Mouse (Mus musculus) layer of hippocampus, adult 8-10 months (tissue): Measurements from ENCODE around the gene Tbccd1. TPM values are rescaled to one million over a fixed set of nuclear protein-coding genes. Genes with fewer than 3 reads are reported as not detected.

Experiments used
- DNase-seq, 2 experiments: peaks; one replicate each; pipeline ENCODE4 v3.0.0; 2022; ENCODE audit warnings: low spot score in 2 of 2
- total RNA-seq, 4 experiments: library from RNA; stranded (reverse); gene quantifications; 2 replicates each; pipeline ENCODE4 v1.2.4; 2022

Gene Tbccd1
- total RNA-seq, 4 experiments from 2014 or later = 12.5 to 15.4 (median 15.3) TPM

DNA sequence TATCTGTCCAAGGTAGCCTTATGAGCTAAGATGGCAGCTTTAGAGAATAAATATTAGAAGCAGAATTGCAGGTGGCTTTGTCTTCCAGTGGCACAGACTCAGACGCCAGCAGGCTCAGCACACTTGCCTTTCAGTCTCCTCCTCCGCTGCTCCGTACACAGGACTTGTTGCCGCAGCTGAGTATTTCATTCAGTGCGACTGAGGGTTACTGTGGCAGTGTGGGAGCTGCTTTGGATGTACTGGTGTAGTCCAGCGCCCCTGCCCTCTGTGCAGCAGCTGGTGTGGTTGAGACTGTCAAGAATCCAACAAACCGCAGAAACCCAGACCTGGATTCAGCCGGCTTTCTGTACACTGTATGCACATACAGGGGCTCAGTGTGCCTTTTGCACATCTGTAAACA lies 14.9 kb upstream of the Tbccd1 start:
- no peak for DNase-seq

GRCm38 (mm10) chr16:22856773-22857172 lies 696 bp downstream of the Tbccd1 start:
- no peak for DNase-seq

DNA sequence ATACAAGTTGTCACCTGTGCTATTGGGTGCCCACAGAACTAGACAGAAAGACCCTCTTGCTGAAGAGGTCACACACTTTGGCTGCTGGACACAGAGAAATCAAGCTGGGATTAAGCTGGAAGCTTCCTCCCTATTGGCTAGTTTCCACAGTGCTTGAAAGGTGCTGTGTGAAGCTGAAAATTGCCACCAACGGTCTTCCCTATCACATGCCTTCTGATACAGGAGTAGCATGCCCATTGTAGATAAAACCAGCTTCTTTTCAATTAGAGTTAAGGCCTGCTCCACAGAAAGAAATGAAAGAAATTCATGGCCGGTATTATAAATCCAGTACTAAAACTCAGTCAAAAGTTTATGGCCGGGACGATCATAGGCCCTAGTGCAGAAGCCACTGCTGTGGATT lies 4.8 kb downstream of the Tbccd1 start:
- DNase-seq = no peak

- DNase-seq = no peak
These were observed 9.1 kb downstream of the Tbccd1 start for GRCm38 (mm10) chr16:22848331-22848730.

GRCm38 (mm10) chr16:22847686-22848085 lies 9.8 kb downstream of the Tbccd1 start:
- no peak for DNase-seq

- no peak for DNase-seq
These were observed 12.0 kb downstream of the Tbccd1 start for GRCm38 (mm10) chr16:22845481-22845880.

DNA sequence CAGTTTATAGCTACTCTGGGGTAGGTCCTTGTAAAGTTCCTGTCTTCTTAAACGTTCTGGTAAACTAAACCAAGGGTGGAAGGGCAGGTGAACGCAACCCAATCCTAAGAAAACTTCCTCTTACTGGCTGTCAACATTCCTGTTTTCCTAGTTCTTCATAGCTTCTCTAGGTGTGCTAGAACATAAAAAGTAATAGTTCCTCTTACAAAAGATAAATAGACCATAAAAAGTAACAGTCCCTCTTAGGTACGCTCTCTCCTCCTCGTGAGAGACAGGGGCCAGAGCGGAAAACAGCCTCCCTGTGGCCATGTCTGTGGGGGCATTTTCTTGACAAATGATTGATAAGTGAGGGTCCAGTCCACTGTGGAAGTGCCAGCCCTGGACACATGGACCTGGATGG lies 12.6 kb downstream of the Tbccd1 start:
- DNase-seq = no peak

GRCm38 (mm10) chr16:22844061-22844801 lies 13.2 kb downstream of the Tbccd1 start:
- peak; percentile 72 for DNase-seq

GRCm38 (mm10) chr16:22842871-22843270 lies 14.6 kb downstream of the Tbccd1 start:
- no peak for DNase-seq

DNA sequence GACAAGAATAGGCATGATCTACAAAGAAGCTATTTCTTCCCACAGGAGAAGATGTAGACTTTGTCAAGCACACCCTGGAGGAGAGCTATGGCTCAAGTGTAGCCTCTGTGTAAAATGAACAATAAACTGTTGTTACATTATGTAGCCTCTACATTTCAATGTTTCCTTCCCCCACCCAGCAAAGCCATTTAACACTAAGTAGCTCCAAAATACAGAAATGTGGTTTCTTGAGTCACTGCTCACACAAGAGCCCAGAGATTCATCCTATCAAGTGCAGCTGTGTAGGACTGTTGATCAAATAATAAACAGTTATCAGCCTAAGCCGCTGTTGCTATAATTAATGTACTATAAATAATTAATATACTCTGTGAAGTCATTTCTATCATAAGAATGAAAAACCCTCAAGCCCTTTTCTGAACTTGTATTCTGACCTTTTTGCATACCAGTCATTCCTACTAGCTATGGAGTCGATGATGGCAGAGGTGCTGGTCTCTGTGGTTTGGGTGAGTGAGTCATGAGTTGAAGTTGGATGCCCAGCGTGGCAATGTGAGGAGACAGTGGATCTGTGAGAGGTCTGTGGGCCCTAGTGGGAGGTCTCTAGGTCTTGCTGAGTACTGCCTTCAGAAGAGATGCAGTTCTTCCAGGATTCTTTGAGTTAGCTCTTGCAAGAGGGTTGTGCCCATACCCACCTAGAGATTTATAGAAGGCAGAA lies 18.2 kb downstream of the Tbccd1 start:
- no peak for DNase-seq

- no peak for DNase-seq
These were observed 24.4 kb downstream of the Tbccd1 start for GRCm38 (mm10) chr16:22832932-22833525.

DNA sequence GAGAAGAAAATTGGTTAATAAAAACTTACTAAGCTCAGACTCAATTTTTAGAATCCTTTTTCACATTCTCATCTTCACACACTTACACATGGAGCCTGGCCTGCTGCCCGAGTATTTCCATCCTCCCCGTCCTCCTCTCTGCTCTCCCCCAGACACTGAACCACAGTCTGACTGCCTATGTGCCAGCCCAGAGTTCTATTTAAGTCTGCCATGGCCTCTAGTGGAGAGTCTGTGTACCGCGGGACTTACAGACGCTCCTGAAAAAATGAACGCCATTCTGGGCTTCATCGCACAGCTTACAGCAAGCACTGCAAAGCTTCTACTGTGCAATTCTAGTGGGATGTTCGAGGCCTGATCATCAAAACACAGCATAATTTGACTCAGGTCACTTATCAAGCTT lies 36.7 kb downstream of the Tbccd1 start:
- DNase-seq = peak in 1 of 2 experiments; percentile 50

GRCm38 (mm10) chr16:22811477-22811876 lies 46.0 kb downstream of the Tbccd1 start, which contains the start of gene Crygs:
Gene Crygs, minus strand, starts transcription at chr16:22811577.
- no peak for DNase-seq

DNA sequence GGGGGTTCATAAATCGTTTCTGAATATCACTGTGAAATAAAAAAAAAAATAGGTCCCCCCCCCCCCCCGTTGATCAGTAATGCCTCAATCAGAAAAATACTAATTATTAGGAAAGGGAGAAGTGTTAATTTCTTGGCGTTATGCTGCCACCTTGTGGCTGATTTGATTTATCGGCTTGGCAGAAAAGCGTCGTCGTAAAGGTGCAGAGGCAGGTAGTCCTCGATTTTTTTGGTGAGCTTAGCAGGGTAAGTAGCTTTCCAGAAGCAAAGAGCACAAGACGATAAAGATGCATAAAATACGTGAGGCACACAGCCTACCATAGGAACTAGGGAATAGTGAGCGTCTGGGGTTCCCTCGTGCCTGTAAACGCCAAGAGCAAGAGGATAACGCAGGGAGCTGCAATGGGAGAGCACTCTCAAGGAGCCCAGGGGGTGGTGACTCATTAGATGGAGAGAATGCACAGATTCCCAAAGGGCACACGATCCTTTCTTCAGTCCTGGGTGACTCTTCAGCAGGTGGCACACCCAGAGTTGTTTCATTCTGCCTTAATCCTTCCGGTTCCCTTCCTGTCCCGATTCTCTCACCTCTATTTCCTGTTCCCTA lies 49.9 kb downstream of the Tbccd1 start:
- DNase-seq = peak in 1 of 2 experiments; percentile 65

- no peak for DNase-seq
These were observed 54.7 kb downstream of the Tbccd1 start for GRCm38 (mm10) chr16:22802786-22803185.

- no peak for DNase-seq
These were observed 56.7 kb downstream of the Tbccd1 start for GRCm38 (mm10) chr16:22800849-22801109.

- DNase-seq = no peak
These were observed 57.2 kb downstream of the Tbccd1 start for GRCm38 (mm10) chr16:22800026-22800848.

DNA sequence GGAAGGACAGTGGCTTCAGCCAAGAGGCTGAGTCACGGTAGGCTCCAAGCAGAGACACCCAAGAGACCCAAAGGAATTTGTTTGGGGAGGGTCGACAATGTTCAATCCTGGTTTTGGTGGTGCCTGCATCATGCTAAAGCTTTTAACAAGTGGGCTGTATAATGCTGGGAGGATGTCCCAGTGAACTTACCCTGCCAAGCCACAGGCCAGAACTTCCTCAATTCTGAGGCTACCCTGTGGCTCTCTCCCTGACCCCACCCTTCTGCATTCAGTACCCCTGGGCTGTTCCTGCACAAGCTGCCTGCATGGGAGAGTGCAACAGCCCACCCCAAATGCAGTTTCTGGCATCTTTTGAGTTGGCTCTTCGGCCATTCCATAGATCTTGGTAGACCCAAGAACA lies 58.9 kb downstream of the Tbccd1 start:
- no peak for DNase-seq

- peak; percentile 64 for DNase-seq
These were observed 59.9 kb downstream of the Tbccd1 start for GRCm38 (mm10) chr16:22797521-22797920.

GRCm38 (mm10) chr16:22795497-22795896 lies 62.0 kb downstream of the Tbccd1 start:
- DNase-seq = no peak

GRCm38 (mm10) chr16:22791235-22791634 lies 66.2 kb downstream of the Tbccd1 start:
- DNase-seq = no peak
